Mouse (Mus musculus) gastrocnemius, adult 2 months (tissue): ENCODE data around the gene Lsm10. TPM values are rescaled to one million over a fixed set of nuclear protein-coding genes. Genes with fewer than 3 reads are reported as not detected.

Source experiments
- DNase-seq: peaks from one replicate; pipeline ENCODE4 v3.0.0; 2022
- H3K27ac ChIP-seq: fragments of 200-600 bp; 2 replicates; pipeline ENCODE4 v1.8.1; 2022; ENCODE audit warnings: mild to moderate bottlenecking
- H3K4me3 ChIP-seq: fragments of 200-600 bp; 2 replicates; pipeline ENCODE4 v1.8.1; 2022; ENCODE audit warnings: mild to moderate bottlenecking, moderate library complexity
- CTCF ChIP-seq: fragments of 200-600 bp; IDR thresholded peaks from 2 replicates; pipeline ENCODE4 v1.8.1; 2022; ENCODE audit warnings: antibody characterized with exemption, mild to moderate bottlenecking, moderate library complexity
- intact Hi-C: fragments of 180-260 bp; cut with DNase I; formaldehyde crosslinking; loops from one replicate; pipeline ENCODE4 v1.15.1; 2025
- total RNA-seq, 2 experiments: library from RNA; stranded (reverse); gene quantifications; 2 replicates each; pipeline ENCODE4 v1.2.3; 2021

Gene Lsm10
- total RNA-seq, 2 experiments from 2014 or later = 7.3 to 7.4 TPM

GRCm38 (mm10) chr4:126134236-126134635 is 37.8 kb downstream of the Lsm10 start:
- no peak for DNase-seq
- Histone ChIP-seq H3K27ac (0 out of 2 replicates have a peak overlapping the region, but pooled peaks have one; percentile 8), H3K4me3 (no peak overlapping the region)
- intact Hi-C loops = no loop called here
- no peak for TF ChIP-seq CTCF

- Histone ChIP-seq H3K4me3 (no peak overlapping the region), H3K27ac (no peak overlapping the region)
- DNase-seq = no peak
- intact Hi-C loops = no loop called here
- no peak for TF ChIP-seq CTCF
Measured at GRCm38 (mm10) chr4:126134639-126135038, 38.2 kb downstream of the Lsm10 start.

GRCm38 (mm10) chr4:126137773-126138172 is 41.4 kb downstream of the Lsm10 start:
- no peak for TF ChIP-seq CTCF
- intact Hi-C loops = no loop called here
- H3K4me3 ChIP-seq = no peak overlapping the region
- H3K27ac ChIP-seq = no peak overlapping the region
- no peak for DNase-seq

GRCm38 (mm10) chr4:126141021-126141420 is 44.6 kb downstream of the Lsm10 start:
- no peak for TF ChIP-seq CTCF
- H3K27ac ChIP-seq = peak overlapping the region; percentile 38
- no peak for DNase-seq
- H3K4me3 ChIP-seq = no peak overlapping the region
- intact Hi-C loops = no loop called here

- Histone ChIP-seq H3K27ac (peak overlapping the region; percentile 24; the same call in 1 of the 2 replicates), H3K4me3 (no peak overlapping the region)
- intact Hi-C loops = no loop called here
- no peak for TF ChIP-seq CTCF
- DNase-seq = no peak
Measured at GRCm38 (mm10) chr4:126145396-126145795, 49.0 kb downstream of the Lsm10 start.

GRCm38 (mm10) chr4:126146974-126147532 is 50.6 kb downstream of the Lsm10 start:
- TF ChIP-seq CTCF = no peak
- Histone ChIP-seq H3K27ac (peak overlapping the region; percentile 92), H3K4me3 (no peak overlapping the region; the same call in 1 of the 2 replicates)
- DNase-seq = no peak
- intact Hi-C loops = no loop called here

- H3K4me3 ChIP-seq = peak within 1 kb of the TSS; percentile 89
- intact Hi-C loops = no loop called here
- H3K27ac ChIP-seq = peak within 1 kb of the TSS; percentile 92
- TF ChIP-seq CTCF = no peak
- peak; percentile 63 for DNase-seq
Measured at GRCm38 (mm10) chr4:126147533-126148160, 51.2 kb downstream of the Lsm10 start, which contains the start of gene Eva1b. Gene Eva1b (plus strand): TSS chr4:126147744.

Other genes starting within 250 kb of the Lsm10 start
- gene Csf3r, start 72.1 kb upstream of the Lsm10 start, total RNA-seq = under 1 TPM; 0.17 to 0.26 TPM
- gene Mrps15, start 49.7 kb upstream of the Lsm10 start, total RNA-seq = 10 to 100 TPM; 72.3 to 86.8 TPM
- gene Oscp1, start 38.1 kb upstream of the Lsm10 start, total RNA-seq = 1 to 10 TPM; 2.3 to 3.7 TPM
- 100 to 1,000 TPM; 102 to 108 TPM for gene Stk40, start 7.3 kb downstream of the Lsm10 start, total RNA-seq
- gene Eva1b, start 51.1 kb downstream of the Lsm10 start, total RNA-seq = 1 to 10 TPM; 2.9 to 4.4 TPM
- gene Sh3d21, start 66.9 kb downstream of the Lsm10 start, total RNA-seq = 1 to 10 TPM in 1 of 2 experiments, under 1 TPM in 1; 0.97 to 1.2 TPM
- 100 to 1,000 TPM; 102 to 108 TPM for gene Thrap3, start 106.1 kb downstream of the Lsm10 start, total RNA-seq
- gene Map7d1, start 159.7 kb downstream of the Lsm10 start, total RNA-seq = 100 to 1,000 TPM; 177 to 199 TPM
- gene Trappc3, start 165.7 kb downstream of the Lsm10 start, total RNA-seq = 10 to 100 TPM; 18.6 to 24.3 TPM
- gene Col8a2, start 190.2 kb downstream of the Lsm10 start, total RNA-seq = 1 to 10 TPM in 1 of 2 experiments, under 1 TPM in 1; 0.74 to 6.0 TPM
- gene Adprhl2, start 225.1 kb downstream of the Lsm10 start, total RNA-seq = 1 to 10 TPM; 9.3 to 9.5 TPM
- under 1 TPM in 1 of 2 experiments, not detected in 1; 0.64 TPM for gene Tekt2, start 229.1 kb downstream of the Lsm10 start, total RNA-seq